Mouse (Mus musculus) liver, embryonic 12.5 days (tissue): ENCODE data around the gene Pcca. TPM values are rescaled to one million over a fixed set of nuclear protein-coding genes. Genes with fewer than 3 reads are reported as not detected.
"Not testable (repeated sequence)": the region's sequence is repeated elsewhere in the genome, so short reads cannot be mapped to it uniquely, and the experiment has no call there.

Experiments
- ATAC-seq: fragments of 200-750 bp; cut with Nextera tagmentation; 2 replicates; pipeline ENCODE4 v1.8.0; 2017; ENCODE audit warnings: moderate number of reproducible peaks, mild to moderate bottlenecking, moderate library complexity
- H3K27ac ChIP-seq: fragments of 300-500 bp; sonication (generic); 2 replicates; pipeline ENCODE4 v1.5.1; 2016; ENCODE audit warnings: mild to moderate bottlenecking
- H3K27me3 ChIP-seq: fragments of 300-500 bp; sonication (generic); replicated peaks from 2 replicates; pipeline ENCODE4 v1.6.1; 2016; ENCODE audit warnings: mild to moderate bottlenecking, moderate library complexity
- H3K36me3 ChIP-seq: fragments of 300-500 bp; sonication (generic); 2 replicates; pipeline ENCODE4 v1.6.1; 2016; ENCODE audit warnings: mild to moderate bottlenecking, moderate library complexity
- H3K4me1 ChIP-seq: fragments of 300-500 bp; sonication (generic); 2 replicates; pipeline ENCODE4 v1.6.1; 2016
- H3K4me2 ChIP-seq: fragments of 300-500 bp; sonication (generic); 2 replicates; pipeline ENCODE4 v1.6.1; 2016; ENCODE audit warnings: mild to moderate bottlenecking, moderate library complexity
- H3K4me3 ChIP-seq: fragments of 300-500 bp; sonication (generic); 2 replicates; pipeline ENCODE4 v1.5.1; 2016; ENCODE audit warnings: mild to moderate bottlenecking, moderate library complexity
- H3K9ac ChIP-seq: fragments of 300-500 bp; sonication (generic); 2 replicates; pipeline ENCODE4 v1.6.1; 2016; ENCODE audit warnings: mild to moderate bottlenecking, moderate library complexity
- H3K9me3 ChIP-seq: fragments of 300-500 bp; sonication (generic); replicated peaks from 2 replicates; pipeline ENCODE4 v1.6.1; 2016; ENCODE audit warnings: mild to moderate bottlenecking, moderate library complexity
- WGBS: fragments of 180-500 bp; shearing (Covaris S2); methylation state at CpG from one replicate; pipeline ENCODE4 v1.1.7; 2016; ENCODE audit not compliant: insufficient replicate concordance; 5-methylcytosine and 5-hydroxymethylcytosine counted together
- polyA plus RNA-seq: library from polyadenylated mRNA; unstranded; fragments of >200 nt; fragmentation: Nextera tagmentation; extraction: Ambion mirVana; gene quantifications from 2 replicates; pipeline ENCODE4 v1.2.1, GENCODE M21; 2016

The Pcca gene
- polyA plus RNA-seq, 1 experiment from 2014 or later = 14.2 TPM

DNA sequence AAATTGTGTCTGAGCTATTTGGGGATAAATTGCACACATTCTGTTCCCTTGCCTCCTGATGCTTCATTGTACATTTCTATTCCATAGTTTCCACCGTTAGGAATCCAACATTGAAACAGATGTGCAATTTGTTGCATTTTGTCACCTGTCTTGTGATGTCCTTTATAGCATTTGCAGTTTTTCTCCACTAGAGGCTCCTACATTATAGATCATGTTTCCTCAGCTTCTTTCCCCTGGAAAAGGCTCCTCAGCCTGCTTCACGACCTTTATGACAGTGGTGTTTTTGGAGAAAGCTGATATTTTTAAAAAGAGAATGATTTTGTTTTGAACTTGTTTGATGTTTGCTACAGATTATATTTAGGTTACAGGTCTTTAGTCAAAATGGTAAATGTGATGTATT, 25.1 kb upstream of the Pcca start:
- no peaks in the 10 kb centered on the region for H3K9me3 ChIP-seq
- no peaks in the 10 kb centered on the region for H3K4me1 ChIP-seq
- H3K36me3 ChIP-seq = no peaks in the 10 kb centered on the region
- H3K27ac ChIP-seq = no peak overlapping the region
- no peak overlapping the region for H3K4me3 ChIP-seq
- no peak overlapping the region for H3K9ac ChIP-seq
- 0 out of 2 replicates have a peak, but pooled peaks cover 4% of the 10 kb centered on the region for H3K27me3 ChIP-seq
- H3K4me2 ChIP-seq = no peak overlapping the region
- no peak for ATAC-seq
- 20% methylated on average over 2 of the region's 2 CpGs for WGBS

DNA sequence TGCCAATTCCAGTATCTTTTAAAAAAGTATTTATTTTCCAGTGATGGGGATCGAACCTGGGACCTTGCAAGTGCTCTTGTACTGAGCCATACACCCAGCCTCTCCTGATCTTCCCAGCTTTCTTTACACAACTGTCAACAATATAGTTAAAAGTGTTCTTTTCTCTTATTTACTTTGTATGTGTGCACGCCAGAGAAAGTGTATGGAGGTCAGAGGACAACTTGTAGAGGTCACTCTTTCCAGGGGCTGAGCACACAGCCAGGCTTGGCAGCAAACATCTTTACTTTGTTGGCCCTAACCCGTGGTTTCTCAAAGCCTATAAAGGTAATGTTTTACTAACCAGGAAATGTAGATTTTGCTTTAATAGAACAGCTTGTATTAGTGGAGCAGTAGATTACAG, 22.6 kb upstream of the Pcca start:
- Histone ChIP-seq H3K4me3 (no peak overlapping the region), H3K4me2 (no peak overlapping the region), H3K27ac (no peak overlapping the region), H3K27me3 (0 out of 2 replicates have a peak, but pooled peaks cover 4% of the 10 kb centered on the region), H3K9ac (no peak overlapping the region), H3K36me3 (no peaks in the 10 kb centered on the region), H3K9me3 (no peaks in the 10 kb centered on the region), H3K4me1 (no peaks in the 10 kb centered on the region)
- ATAC-seq = no peak
- 36% methylated on average over 3 of the region's 3 CpGs for WGBS

GRCm38 (mm10) chr14:122513511-122514036, 20.6 kb upstream of the Pcca start:
- ATAC-seq = no peak
- Histone ChIP-seq H3K27me3 (0 out of 2 replicates have a peak, but pooled peaks cover 4% of the 10 kb centered on the region), H3K4me2 (no peak overlapping the region), H3K27ac (no peak overlapping the region), H3K4me3 (no peak overlapping the region), H3K36me3 (no peaks in the 10 kb centered on the region), H3K4me1 (no peaks in the 10 kb centered on the region), H3K9me3 (no peaks in the 10 kb centered on the region), H3K9ac (no peak overlapping the region)
- 62% methylated on average over 1 of the region's 1 CpGs for WGBS

GRCm38 (mm10) chr14:122528475-122528874, 5.6 kb upstream of the Pcca start:
- H3K4me1 ChIP-seq = peaks cover 2% of the 10 kb centered on the region; the same call in 1 of the 2 replicates
- no peak overlapping the region for H3K4me3 ChIP-seq
- H3K9me3 ChIP-seq = no peaks in the 10 kb centered on the region
- no peak overlapping the region for H3K27ac ChIP-seq
- no peak overlapping the region for H3K4me2 ChIP-seq
- H3K9ac ChIP-seq = no peak overlapping the region
- no peaks in the 10 kb centered on the region for H3K27me3 ChIP-seq
- WGBS = 62% methylated on average over 4 of the region's 4 CpGs
- no peaks in the 10 kb centered on the region for H3K36me3 ChIP-seq
- ATAC-seq = no peak

DNA sequence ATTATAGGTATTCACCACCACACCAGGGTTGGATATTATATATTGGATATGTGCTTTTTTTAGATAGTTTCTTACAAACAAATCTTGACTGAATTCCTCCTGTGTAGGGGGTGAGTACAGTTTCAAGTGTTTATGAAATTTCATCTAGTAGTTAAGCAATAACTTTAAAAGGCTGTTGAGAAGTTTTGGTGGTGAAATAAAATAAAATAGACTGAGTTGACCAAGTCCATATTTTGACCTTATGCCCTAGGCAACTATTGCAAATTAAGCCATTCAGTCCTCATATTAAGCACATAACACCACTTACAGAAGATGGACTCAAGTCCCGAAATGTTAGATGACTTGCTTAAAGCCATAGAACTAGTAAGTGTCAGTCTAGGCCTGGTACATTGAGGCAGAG, 1.9 kb downstream of the Pcca start:
- Histone ChIP-seq H3K4me2 (no peak overlapping the region), H3K9me3 (no peaks in the 10 kb centered on the region), H3K27ac (no peak overlapping the region), H3K4me1 (peaks cover 20% of the 10 kb centered on the region), H3K27me3 (no peaks in the 10 kb centered on the region), H3K4me3 (no peak overlapping the region), H3K36me3 (no peaks in the 10 kb centered on the region), H3K9ac (no peak overlapping the region)
- WGBS = 73% methylated on average over 1 of the region's 1 CpGs
- ATAC-seq = no peak

GRCm38 (mm10) chr14:122548421-122548820, 14.3 kb downstream of the Pcca start:
- no peaks in the 10 kb centered on the region for H3K4me1 ChIP-seq
- H3K4me3 ChIP-seq = no peak overlapping the region
- no peaks in the 10 kb centered on the region for H3K27me3 ChIP-seq
- no peak overlapping the region for H3K9ac ChIP-seq
- H3K27ac ChIP-seq = no peak overlapping the region
- 89% methylated on average over 1 of the region's 1 CpGs for WGBS
- no peak overlapping the region for H3K4me2 ChIP-seq
- no peak for ATAC-seq
- no peaks in the 10 kb centered on the region for H3K9me3 ChIP-seq
- no peaks in the 10 kb centered on the region for H3K36me3 ChIP-seq

GRCm38 (mm10) chr14:122548905-122549304, 14.8 kb downstream of the Pcca start:
- 36% methylated on average over 1 of the region's 1 CpGs for WGBS
- no peaks in the 10 kb centered on the region for H3K36me3 ChIP-seq
- H3K4me2 ChIP-seq = no peak overlapping the region
- no peaks in the 10 kb centered on the region for H3K27me3 ChIP-seq
- no peak overlapping the region for H3K9ac ChIP-seq
- no peak overlapping the region for H3K27ac ChIP-seq
- H3K9me3 ChIP-seq = no peaks in the 10 kb centered on the region
- no peak overlapping the region for H3K4me3 ChIP-seq
- no peaks in the 10 kb centered on the region for H3K4me1 ChIP-seq
- ATAC-seq = no peak

DNA sequence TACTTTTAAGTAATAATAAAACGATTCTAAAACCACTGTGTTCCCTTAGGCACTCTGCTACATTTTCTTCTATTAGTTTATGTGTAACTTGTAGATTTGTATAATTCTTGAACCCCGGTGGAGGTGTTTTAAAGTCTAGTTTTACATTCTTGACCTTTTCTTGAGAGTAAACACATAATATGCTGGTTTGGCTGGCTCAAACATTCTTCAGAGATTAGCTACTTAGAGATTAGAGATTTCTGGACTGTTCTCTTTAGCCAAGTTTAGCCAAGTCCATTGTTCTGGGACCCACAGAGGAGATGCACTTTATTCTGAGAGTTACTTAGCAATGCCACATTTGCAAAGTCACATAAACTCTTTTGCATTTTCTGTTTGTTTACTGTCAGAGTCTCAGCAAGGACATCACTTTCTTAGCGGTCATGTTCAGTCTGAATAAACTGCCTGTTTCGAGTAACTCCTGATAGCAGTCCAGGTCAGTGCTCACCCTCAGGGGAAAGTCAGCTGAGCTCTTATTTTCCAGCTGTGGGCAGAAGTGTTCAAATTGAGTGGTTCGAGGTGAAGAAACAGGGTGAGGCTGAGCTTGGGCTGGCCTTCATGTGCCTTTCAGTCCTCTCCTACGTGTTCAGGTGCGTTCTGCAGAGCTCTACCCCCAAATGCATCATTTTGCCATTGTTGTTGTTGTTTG, 18.8 kb downstream of the Pcca start:
- H3K4me2 ChIP-seq = no peak overlapping the region
- no peak overlapping the region for H3K27ac ChIP-seq
- no peaks in the 10 kb centered on the region for H3K27me3 ChIP-seq
- no peaks in the 10 kb centered on the region for H3K4me1 ChIP-seq
- no peaks in the 10 kb centered on the region for H3K9me3 ChIP-seq
- H3K9ac ChIP-seq = no peak overlapping the region
- no peaks in the 10 kb centered on the region for H3K36me3 ChIP-seq
- no peak for ATAC-seq
- WGBS = 72% methylated on average over 7 of the region's 7 CpGs
- H3K4me3 ChIP-seq = no peak overlapping the region

DNA sequence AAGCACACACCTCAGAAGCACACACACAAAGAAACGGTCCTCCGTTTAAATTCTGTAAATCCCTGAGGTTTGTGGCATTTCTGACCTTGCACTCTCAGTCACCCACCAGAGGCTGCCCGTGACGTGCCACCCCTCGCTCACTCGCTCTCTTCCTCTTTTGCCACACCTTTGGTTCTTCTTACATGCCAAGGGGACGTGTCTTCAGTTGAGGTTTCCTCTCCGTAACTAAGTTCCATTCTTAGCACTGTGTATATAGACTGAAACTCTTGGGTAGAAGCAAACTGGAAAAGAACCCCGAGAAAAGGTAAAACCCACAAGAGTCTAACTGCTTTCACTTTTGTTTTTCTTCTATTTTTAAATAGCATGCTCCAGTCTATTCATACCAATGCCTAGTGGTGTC, 23.2 kb downstream of the Pcca start:
- Histone ChIP-seq H3K4me2 (no peak overlapping the region), H3K4me1 (no peaks in the 10 kb centered on the region), H3K27me3 (no peaks in the 10 kb centered on the region), H3K4me3 (no peak overlapping the region), H3K27ac (no peak overlapping the region), H3K9ac (no peak overlapping the region), H3K9me3 (no peaks in the 10 kb centered on the region), H3K36me3 (no peaks in the 10 kb centered on the region)
- WGBS = 72% methylated on average over 9 of the region's 9 CpGs
- no peak for ATAC-seq

GRCm38 (mm10) chr14:122560893-122561452, 26.8 kb downstream of the Pcca start:
- H3K27me3 ChIP-seq, H3K9ac ChIP-seq, H3K27ac ChIP-seq, ATAC-seq, H3K4me3 ChIP-seq, H3K4me2 ChIP-seq, H3K36me3 ChIP-seq, H3K4me1 ChIP-seq, H3K9me3 ChIP-seq: not testable (repeated sequence)
- WGBS = 91% methylated on average over 1 of the region's 1 CpGs

DNA sequence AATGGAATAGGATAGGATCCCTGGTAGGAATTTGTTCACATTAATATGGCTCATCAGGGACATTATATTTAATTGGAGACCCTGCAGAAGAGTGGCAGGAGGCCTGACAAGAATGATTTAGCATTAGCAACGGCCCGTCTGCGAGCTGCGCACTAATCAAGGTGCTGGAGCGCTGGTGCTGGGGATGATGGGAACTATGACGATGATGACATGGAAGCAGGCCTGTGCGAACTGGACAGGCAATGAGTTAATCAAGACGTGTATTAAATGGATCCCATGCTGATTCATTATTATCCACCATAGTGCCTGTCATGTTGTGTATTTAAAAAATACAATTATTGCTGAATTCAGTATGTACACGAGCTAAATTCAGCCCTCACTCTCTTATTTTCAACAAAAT, 36.7 kb downstream of the Pcca start:
- H3K9ac ChIP-seq = no peak overlapping the region
- no peaks in the 10 kb centered on the region for H3K4me1 ChIP-seq
- no peak overlapping the region for H3K4me2 ChIP-seq
- H3K4me3 ChIP-seq = no peak overlapping the region
- WGBS = 87% methylated on average over 9 of the region's 9 CpGs
- no peaks in the 10 kb centered on the region for H3K36me3 ChIP-seq
- H3K27me3 ChIP-seq = no peaks in the 10 kb centered on the region
- no peaks in the 10 kb centered on the region for H3K9me3 ChIP-seq
- H3K27ac ChIP-seq = no peak overlapping the region
- no peak for ATAC-seq

GRCm38 (mm10) chr14:122574064-122574751, 40.1 kb downstream of the Pcca start:
- Histone ChIP-seq H3K36me3 (0 out of 2 replicates have a peak, but pooled peaks cover 5% of the 10 kb centered on the region), H3K4me3 (no peak overlapping the region), H3K27ac (no peak overlapping the region), H3K9me3 (0 out of 2 replicates have a peak, but pooled peaks cover 4% of the 10 kb centered on the region), H3K4me2 (no peak overlapping the region), H3K4me1 (no peaks in the 10 kb centered on the region), H3K27me3 (no peaks in the 10 kb centered on the region), H3K9ac (no peak overlapping the region)
- 66% methylated on average over 7 of the region's 7 CpGs for WGBS
- no peak for ATAC-seq
